Mouse (Mus musculus) spleen, postnatal 36 days (tissue): ENCODE results near the gene Slc25a44.

Source experiments
- DNase-seq, 2 experiments: peaks; one replicate each; pipeline ENCODE4 v3.0.0; 2022; ENCODE audit warnings: low spot score in 2 of 2, mixed read lengths in 1 of 2

Gene Slc25a44

DNA sequence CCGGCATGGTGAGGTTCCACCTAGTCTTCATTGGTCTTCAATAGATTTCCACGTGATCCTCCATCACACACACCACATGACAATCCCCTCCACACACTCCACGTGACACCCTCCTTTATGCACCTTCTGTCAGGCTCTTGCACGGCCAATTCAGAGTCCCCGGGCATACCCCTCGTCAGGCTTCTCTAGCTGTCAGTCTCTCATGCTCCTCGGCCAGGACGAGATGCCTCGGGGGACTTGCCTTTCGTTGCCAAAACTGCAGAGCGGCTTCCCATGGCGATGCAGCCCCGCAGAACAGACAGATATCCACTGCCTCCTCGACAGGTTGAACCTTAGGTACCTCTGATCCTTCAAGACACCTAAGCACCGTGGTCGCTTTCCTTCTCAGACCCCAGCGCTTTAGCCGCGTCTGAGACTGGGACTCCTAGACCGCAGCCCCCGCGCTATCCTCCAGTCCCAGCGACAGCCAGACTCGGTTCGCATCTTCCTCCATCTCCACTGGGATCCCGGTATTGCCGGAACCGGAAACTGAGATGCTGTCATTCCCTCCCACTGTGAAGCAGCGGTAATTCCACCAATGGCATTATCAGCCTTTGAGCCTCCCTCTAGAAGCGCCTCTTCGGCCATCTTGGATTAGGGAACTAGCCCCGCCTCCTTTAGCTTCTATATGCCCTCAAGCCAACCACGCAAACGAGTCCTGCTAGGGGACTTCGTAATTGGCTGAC lies at the start of gene Slc25a44:
TSS of gene Slc25a44 (minus strand) at position 535 of the 725 bp plus-strand sequence.
- DNase-seq = peak; percentile 93 to 96

DNA sequence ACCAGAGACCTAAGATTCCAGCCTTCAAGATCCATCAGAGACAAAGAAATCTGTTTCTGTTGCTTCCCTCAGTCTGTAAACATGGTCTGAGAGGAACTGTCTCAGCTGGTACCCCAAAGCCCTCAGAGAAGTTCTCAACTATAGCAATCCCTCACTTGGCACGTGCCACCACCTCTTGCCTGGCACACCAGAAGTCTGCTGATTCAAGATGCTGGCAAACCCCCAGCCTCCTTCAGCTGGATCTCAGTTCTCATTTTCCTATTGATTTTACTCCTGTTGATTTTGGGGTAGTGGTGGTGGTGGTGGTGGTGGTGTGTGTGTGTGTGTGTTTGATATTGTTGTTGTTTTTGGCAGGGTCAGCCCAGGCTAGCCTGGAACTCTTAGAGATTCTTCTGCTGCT lies 48.6 kb upstream of the Slc25a44 start:
- no peak for DNase-seq

DNA sequence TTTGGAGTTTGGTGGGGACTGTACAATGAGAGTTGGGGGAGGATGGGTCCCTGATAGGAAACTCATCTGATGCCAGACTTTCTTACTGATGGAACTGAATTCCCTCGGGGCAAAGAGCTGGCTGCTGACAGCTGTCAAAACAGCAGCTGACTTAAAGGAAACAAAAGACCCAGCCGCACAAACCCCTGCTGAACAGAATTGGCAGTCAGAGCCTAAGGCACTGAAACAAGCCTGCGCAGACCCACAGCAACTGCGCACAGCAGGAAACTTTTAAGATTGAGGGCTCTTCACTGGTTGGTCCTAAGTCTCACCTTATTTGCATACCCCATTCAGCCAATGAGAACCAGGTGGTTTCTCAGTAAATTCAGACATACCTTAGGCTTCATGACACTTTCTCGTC lies 48.1 kb upstream of the Slc25a44 start:
- DNase-seq = no peak

DNA sequence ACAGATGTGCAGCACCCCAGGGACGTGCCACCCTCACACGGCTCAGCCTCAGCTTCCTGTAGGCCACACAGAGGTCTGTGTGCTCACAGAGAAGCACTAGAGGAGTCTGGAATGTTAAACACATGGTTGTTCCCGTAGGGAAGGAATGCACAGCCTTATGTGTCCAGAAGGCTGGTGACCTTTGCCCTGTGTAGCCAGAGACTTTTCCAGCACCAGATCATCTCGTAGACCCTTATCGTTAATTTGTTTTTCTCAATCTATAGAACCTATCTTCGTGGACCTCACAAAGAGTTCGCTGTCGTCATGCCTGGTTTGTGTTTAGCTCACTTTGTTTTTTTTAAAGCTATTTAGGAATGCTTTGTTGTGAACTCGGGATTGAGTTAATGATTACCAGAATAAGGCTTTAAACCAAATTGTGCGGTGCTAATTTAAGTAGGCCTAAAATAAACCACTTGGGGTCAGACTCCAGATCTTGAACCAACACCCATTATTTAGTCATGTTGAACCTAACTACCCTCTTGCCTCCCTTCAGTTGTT lies 46.1 kb upstream of the Slc25a44 start:
- no peak for DNase-seq

DNA sequence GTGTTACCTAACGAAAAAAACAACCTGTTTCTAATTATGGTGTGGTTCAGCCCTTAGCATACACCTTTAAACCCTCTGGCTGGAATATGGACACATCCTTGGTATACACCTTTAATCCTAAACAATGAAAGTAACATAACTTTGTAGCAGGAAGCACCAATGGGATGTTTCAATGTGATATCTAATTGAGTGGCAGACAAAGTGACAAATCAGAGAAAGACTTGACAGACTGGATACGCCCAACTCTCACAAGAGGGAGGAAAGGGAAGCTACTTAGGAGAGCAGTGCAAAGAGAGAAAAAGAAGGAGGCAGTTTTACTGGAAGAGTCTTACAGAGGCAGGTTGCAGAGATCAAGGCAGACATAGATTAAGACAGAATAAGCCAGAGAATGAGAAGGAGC lies 44.5 kb upstream of the Slc25a44 start:
- no peak for DNase-seq

DNA sequence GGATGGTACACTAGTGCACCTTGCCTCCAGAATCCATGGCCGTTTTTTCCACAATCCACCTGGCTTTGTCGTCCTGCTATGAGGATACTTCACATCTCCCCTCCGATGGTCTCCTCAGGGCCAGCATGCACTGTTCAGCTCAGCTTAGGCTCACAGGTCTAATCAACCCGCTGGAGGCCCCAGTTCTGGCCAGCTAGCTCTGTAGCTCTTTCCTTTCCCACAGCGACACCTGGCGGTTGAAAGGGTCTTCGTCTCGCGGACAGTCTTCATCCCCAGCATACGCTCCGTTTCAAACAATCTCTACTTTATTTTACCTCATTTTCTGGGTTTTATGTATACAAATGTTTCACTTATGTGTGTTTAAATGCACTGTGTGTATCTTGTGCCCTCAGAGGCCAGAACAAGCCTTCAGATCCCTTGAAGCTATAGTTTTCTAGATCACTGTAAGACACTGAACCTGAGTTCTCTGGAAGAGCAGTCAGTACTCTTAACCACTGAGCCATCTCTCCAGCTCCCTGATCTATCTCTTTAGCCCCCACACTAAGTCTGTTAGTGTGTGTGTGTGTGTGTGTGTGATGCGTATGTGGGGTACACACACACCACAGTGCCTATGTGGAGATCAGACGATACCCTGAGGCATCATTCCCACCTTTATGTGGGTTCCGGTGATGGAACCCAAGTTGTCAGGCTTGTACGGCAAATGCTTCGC lies 42.3 kb upstream of the Slc25a44 start:
- peak; percentile 78 to 85 for DNase-seq

DNA sequence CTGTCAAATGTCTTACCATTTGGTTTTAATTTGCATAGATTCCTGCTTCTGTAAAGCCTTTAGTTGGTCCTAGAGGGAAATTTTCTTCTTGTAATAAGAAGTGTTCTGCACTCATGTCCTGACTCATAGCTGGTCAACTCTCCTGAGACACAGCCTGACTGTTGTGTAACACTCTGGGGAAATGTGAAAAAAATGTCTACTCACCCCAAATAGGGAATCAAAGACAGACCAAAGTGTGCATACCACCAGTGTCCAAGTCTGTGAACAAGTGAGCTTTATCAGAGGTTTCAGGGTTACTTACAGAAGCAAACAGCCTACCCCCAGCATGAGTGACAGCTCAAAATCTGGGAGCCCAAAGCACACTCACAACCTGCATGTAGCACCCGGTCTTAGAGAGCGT lies 40.2 kb upstream of the Slc25a44 start:
- no peak for DNase-seq

DNA sequence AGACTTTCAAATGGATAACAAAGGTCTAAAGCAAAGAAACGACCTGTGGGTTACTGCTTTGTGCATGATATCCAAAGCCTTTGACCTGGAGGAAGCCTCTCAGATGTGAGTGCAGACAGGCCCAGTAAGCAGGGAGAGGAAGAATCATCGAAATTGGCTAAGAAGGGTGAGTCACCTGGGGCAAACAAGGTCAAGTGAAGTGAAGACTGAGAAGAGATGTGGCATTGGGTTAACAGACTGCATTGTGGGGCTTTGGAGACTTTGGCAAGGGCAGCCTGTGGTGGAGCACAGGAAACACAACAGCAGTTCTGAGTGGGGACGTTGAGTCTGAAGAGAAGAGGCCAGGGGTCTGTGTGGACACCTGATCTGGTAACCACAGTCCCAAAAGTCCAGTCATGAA lies 39.5 kb upstream of the Slc25a44 start:
- no peak for DNase-seq

DNA sequence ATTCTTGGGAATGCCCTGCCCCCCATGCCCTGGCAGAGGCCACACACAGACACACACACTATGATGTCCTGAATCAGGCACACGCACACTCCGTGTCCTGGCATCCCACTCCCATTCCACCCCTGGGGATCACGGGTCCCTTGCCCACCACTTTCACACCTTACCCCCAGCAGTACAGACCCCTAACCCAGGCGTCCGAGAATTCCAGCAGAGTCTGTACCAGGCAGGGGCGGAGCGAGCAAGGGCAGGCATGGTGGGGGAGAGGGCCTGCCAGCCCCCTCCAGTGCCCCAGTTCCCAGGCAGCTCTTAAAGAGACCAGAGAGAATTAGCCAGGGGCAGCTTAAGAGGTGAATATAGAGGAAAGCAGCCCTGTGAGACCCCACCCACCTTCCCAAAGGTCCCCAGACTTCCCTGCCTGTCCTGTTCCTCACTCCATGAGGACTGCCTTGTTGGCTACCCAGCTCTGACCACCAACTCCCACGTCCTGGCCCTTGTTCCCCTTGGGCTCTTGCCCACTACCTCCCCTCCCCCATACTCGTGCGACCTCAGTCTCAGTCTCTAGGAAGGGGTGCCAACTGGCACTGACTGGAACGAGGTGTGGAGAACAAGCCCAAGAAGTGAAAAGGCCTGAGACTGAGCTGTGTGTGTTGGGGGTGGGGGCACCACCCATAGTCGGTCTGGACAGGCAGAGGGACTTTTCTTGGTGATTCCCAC lies 36.2 kb upstream of the Slc25a44 start, which contains the start of gene Sema4a:
TSS of gene Sema4a (minus strand) at position 200 of the 714 bp plus-strand sequence.
- no peak for DNase-seq

DNA sequence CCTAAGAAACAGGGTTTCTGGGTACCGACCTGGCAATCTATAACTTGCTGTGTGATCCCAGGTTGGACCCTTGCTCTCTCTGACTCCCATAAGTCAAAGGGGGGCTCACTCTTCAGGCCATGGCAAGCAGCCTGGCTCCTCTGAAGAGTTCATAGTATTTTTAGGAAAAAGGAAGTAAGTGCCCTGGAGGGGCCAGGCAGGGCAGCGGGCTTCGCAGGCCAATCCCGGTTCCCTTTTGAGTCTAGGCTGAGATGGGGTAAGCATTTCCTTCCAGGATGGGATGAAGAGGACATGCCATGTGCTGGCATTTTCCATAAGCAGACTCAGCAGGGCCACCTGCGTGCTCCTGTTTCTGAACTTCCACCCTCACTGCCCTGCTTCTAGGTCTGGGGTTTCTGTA lies 35.1 kb upstream of the Slc25a44 start:
- no peak for DNase-seq

DNA sequence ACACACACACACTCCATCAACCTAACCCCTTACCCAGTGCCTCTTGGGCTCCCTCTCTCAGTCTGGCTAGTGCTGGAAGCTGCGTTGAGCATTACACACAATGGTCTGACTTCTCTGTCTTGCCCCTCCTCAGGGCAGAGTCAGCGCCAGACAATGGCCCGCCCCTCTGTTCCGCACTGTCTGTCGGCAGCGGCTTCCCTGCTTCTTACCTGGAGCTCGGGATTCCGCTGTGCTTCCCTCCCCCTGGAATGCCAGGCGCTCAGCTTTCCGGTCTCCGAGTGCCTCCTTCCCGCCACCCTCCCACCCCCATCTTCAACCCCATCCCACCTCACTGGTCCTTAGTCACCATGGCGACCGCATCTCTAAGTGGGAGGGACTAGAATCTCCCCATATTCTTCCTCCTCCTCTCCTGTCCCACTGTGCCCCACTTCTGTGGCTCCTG lies 33.9 kb upstream of the Slc25a44 start:
- no peak for DNase-seq

DNA sequence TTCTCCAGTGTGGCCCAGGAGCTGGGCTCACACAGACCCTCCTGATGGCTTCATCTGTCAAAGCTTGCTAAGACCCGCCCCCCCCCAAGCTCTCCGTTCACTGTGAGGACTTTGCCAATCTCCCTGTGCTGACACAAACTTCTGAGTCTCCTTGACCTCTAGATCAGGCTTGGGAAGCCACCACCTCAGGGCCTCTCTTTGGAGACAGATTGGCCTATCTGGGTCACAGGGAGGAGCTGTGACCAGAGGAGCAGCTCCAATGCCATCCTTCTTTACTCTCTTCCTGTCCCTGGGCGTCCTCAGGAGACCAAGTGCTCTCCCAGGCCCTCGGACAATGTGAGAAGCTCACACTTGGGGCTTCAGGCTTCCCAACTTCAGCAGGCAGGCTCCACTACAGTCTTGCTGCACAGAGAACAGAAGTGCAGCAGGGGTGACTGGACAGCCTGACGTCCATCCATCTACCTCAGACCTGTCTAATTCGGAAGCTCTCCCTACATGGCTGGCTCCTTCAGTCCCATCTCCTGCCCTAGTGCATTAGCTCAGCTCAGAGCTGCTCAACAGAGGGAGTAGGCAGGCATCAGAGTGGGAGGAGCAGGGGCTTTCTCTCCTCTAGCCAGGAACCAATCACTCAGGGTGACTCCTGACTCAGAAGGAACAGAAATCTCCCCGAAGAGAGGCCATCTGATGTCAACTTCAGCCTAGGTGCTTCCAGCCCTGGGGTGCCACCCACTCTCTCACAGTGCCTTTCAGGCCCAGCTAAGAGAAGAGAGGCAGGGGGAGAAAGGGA lies 32.0 kb upstream of the Slc25a44 start:
- DNase-seq = no peak

DNA sequence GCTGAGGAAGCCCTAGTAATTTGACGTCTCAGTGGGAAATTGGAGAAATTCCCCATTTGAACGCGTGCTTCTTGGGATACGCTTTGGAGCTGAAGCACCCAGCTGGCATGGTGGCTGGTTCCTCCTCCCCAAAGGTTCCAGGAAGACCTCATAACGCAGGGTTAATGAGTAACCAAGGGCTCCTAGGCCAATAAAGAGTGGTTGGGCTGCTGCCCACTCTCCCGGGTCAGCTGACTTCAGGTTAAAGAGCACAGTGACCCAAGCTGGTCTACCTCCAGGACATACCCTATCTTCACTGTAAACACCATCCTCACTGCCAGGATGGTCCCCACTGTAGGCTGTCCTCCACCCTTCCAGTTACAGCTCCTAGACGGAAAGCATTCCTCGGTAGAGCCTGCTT lies 31.4 kb upstream of the Slc25a44 start:
- DNase-seq = no peak

DNA sequence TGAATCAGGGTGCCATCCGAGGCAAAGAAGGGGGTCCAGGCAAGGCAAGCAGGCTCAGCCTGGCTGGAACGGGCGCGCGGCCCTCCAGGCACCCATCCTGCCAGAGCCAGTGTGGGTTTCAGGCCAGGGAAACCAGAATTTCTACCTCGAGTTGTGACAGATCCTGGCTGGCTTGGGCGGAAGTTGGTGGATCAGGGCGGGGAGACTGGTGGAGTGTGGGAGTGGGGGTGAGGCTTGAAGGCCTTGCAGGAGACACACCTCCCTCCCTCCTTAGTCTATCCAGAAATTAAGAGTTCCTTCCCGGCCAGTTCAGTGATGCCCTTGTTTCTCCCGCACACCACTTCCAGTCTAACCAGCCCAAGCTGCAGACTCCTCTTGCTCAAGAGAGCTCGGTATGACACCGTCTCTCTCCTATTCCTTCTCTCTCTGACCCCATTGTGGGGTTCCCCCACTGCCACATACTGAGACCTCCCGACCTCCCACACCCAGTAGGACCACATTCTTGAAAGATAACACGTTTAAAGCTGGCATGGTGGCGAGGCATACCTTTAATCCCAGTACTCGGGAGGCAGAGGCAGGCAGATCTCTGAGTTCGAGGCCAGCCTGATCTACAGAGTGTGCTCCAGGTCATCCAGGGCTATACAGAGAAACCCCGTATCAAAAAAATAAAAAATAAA lies 30.8 kb upstream of the Slc25a44 start:
- no peak for DNase-seq

DNA sequence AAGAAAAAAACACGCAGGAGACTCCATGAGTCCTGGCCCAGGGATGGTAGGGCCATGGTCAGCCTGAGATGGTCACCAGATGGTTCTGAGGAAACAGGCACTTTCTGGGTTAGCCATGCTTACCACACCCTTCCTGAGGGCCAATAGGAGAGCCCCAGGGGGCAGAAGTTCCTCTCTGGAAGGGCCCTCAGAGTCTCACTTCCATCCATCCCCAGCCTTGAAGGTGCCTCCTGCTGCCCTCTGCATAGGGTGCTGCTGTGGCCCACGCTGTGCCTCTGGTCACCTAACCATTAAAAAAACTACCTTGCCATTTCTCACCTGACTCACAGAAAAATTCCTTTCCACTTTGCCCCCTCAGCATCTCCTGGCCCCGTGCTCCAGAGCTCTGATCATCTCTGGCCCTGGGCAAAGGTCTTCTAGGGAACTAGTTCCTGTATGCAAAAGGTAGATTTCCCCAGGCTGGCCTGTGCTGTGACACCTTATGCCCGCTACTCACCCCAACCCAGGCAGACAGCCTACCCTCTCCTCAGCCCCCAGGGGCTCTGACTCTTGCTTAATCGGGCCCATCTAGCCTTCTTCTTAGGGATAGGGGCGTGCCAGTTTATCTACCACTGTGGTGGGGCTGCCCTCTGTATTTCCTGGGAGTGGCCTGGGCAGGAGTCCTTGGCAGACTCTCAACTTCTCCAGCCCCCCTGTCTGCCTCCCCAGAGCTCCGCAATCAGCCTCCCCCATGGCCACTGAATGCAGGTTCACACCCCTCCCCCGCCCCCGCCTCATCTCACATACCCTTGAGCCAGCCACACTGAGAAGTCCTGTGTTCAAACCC lies 30.0 kb upstream of the Slc25a44 start:
- no peak for DNase-seq

DNA sequence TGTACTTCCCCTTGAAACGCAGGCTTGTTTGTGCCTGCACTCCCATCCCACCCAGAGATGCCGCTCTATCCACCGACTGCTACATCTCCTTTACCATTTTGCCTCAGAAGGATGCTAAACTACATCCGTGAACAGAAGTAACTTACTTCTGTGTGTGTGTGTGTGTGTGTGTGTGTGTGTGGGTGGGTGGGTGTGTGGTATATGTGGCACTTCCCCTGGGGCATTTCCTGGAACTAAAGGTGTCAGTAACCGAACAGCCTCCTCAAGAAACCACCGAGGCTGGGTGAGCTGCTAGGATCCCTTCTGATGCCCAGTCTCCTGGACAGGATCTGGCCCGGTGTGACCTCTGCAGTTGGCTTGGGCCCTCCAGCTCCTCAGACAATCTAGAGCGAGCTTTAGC lies 29.0 kb upstream of the Slc25a44 start:
- peak; percentile 61 to 72 for DNase-seq

DNA sequence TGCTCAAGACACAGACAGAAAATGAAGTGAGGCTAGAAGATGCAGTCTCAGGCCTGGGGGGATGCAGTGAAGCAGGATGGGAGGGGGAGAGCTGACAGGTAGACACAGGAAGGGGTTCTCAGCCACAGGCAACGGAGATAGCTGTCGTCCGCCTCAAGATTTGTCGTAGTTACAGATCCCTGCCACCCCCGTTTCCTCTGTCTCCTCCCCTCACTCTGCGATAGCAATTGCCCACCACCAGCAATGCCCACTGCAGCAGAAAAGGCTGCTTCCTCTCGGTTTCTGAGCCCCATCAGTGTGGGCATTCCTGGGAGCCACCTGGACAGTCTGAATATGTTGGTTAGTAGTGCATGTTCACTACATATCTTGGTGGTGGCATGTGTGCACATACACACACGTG lies 28.4 kb upstream of the Slc25a44 start:
- DNase-seq = peak; percentile 44 to 47

DNA sequence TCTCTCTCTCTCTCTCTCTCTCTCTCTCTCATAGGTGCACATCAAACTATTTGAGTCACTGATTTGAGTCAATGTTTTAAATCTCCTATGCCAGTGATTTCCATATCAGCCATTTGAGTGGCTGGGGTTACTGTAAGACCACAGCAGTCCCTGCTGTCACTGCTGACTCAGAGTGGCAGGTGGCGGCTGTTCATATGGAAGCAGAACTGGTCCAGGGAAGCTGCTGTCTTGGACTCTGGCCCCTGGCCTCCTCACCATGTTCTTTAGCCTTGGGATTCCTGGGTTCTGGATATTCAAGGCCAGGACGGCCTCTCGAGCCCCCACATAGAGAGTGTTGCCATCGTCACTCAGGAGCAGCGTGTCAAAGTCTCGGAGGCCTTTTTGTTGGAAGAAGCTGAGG lies 27.8 kb upstream of the Slc25a44 start:
- DNase-seq = no peak

DNA sequence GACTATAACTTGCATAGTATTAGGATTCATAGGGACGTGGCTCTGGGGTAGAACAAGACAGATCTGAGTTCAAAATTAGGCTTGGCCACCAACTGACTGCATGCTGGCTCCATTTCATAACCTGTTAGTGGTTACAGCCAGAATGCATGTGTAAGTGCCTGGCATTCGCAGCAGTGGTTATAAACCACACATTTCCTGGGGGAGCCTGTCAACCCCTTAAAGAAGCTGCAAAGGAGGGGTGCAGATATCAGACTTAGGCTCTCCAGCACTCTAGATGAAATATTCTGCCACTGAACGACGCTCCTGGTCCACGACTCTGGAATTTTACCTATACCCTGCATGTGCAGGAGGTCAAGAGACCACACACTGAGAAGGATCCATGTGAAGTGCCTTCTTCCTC lies 27.3 kb upstream of the Slc25a44 start:
- no peak for DNase-seq
